Mouse (Mus musculus) MEL (cell line): ENCODE results near the gene Dcakd.

Source experiments
- CTCF ChIP-seq, 3 experiments: IDR thresholded peaks in 2 of 3; conservative IDR thresholded peaks in 1 of 3; 2 replicates each; pipeline ENCODE4 v1.5.1; 2011 to 2012; ENCODE audit warnings: low read length in 3 of 3, low read depth in 2 of 3, mild to moderate bottlenecking in 2 of 3, improper control_type of control experiment in 1 of 3, inconsistent platforms in 1 of 3, mixed read lengths in 1 of 3, moderate library complexity in 1 of 3; ENCODE audit not compliant: control insufficient read depth in 1 of 3, insufficient read depth in 1 of 3, poor library complexity in 1 of 3, severe bottlenecking in 1 of 3
- EP300 ChIP-seq, 2 experiments: IDR thresholded peaks; 2 replicates each; pipeline ENCODE4 v1.6.1; 2011; ENCODE audit warnings: improper control_type of control experiment in 2 of 2, low read length in 2 of 2, low read depth in 1 of 2, mild to moderate bottlenecking in 1 of 2
- GATA1 ChIP-seq: IDR thresholded peaks from 2 replicates; pipeline ENCODE4 v1.6.1; 2011; ENCODE audit warnings: low read depth, low read length, improper control_type of control experiment
- NRF1 ChIP-seq: IDR thresholded peaks from 2 replicates; pipeline ENCODE4 v1.6.1; 2014; ENCODE audit warnings: low read depth, mild to moderate bottlenecking, inconsistent platforms, low read length, improper control_type of control experiment, moderate library complexity; ENCODE audit not compliant: poor library complexity, insufficient read depth, severe bottlenecking
- POLR2A ChIP-seq, 2 experiments: IDR thresholded peaks; 2 replicates each; pipeline ENCODE4 v1.6.1; 2011 to 2012; ENCODE audit warnings: low read length in 2 of 2, mild to moderate bottlenecking in 2 of 2, control low read depth in 1 of 2, improper control_type of control experiment in 1 of 2, low read depth in 1 of 2, moderate library complexity in 1 of 2; ENCODE audit not compliant: control insufficient read depth in 1 of 2, insufficient read depth in 1 of 2, poor library complexity in 1 of 2
- POLR2AphosphoS5 ChIP-seq: IDR thresholded peaks from 2 replicates; pipeline ENCODE4 v1.6.1; 2012; ENCODE audit warnings: low read depth, borderline replicate concordance, mild to moderate bottlenecking, inconsistent platforms, low read length, moderate library complexity, mixed read lengths
- RAD21 ChIP-seq: IDR thresholded peaks from 2 replicates; pipeline ENCODE4 v1.6.1; 2011; ENCODE audit warnings: mild to moderate bottlenecking, low read depth, low read length, improper control_type of control experiment
- TBP ChIP-seq: IDR thresholded peaks from 2 replicates; pipeline ENCODE4 v1.8.0; 2011; ENCODE audit warnings: low read depth, low read length, improper control_type of control experiment
- TCF12 ChIP-seq: IDR thresholded peaks from 2 replicates; pipeline ENCODE4 v1.6.1; 2014; ENCODE audit warnings: low read depth, mild to moderate bottlenecking, inconsistent platforms, low read length, improper control_type of control experiment, moderate library complexity
- USF1 ChIP-seq: IDR thresholded peaks from 2 replicates; pipeline ENCODE4 v1.6.1; 2014; ENCODE audit warnings: low read depth, mild to moderate bottlenecking, inconsistent platforms, low read length, improper control_type of control experiment, moderate library complexity
- ZMIZ1 ChIP-seq: IDR thresholded peaks from 2 replicates; pipeline ENCODE4 v1.6.1; 2012; ENCODE audit warnings: low read depth, mild to moderate bottlenecking, inconsistent platforms, low read length, improper control_type of control experiment, moderate library complexity

DNA sequence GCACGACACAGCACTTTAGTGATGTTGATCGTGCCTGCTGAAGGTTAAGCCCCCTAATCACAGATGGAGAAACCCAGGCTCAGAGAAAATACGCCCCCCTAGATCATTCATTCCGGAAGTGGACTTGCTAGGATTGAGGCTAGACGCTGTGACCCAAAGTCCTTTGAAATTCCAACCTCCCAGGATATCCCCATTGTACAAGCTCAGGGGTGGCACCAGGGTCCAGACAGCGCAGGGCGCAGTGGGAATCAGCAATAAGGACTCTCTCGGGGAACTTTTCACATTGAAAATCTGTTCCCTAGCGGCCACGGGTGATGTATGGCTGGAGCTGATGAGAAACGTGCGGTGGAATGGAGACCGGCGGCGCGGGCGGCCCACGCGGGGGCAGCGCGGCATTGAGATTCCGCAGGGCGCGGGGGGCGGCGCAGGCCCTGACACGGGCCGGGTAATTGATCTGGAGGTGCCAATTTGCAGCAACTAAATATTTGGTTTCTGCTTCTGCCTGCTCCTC lies 38.4 kb downstream of the Dcakd start:
- no peak for TF ChIP-seq NRF1
- no peak for TF ChIP-seq CTCF (IDR thresholded peaks at IDR 0.05 in 2 of 3, conservative IDR thresholded peaks at IDR 0.05 in 1 of 3; ENCODE audit: control insufficient read depth in 1 of 3, insufficient read depth in 1 of 3, low read depth in 2 of 3, low read length in 3 of 3, poor library complexity in 1 of 3, severe bottlenecking in 1 of 3)
- TF ChIP-seq USF1: no peak
- TF ChIP-seq ZMIZ1: no peak
- no peak for TF ChIP-seq EP300 (IDR thresholded peaks at IDR 0.05; ENCODE audit: low read depth in 1 of 2, low read length in 2 of 2)
- TF ChIP-seq POLR2AphosphoS5: no peak
- no peak for TF ChIP-seq GATA1
- no peak for TF ChIP-seq TCF12
- TF ChIP-seq POLR2A (IDR thresholded peaks at IDR 0.05; ENCODE audit: control insufficient read depth in 1 of 2, insufficient read depth in 1 of 2, low read depth in 1 of 2, low read length in 2 of 2, poor library complexity in 1 of 2): no peak
- TF ChIP-seq TBP: no peak
- no peak for TF ChIP-seq RAD21
